Mouse (Mus musculus) liver, embryonic 11.5 days (tissue): ENCODE results near the gene Trmt2a. TPM values are rescaled to one million over a fixed set of nuclear protein-coding genes. Genes with fewer than 3 reads are reported as not detected.

Experiments
- ATAC-seq: fragments of 200-750 bp; cut with Nextera tagmentation; replicated peaks from 2 replicates; pipeline ENCODE4 v1.8.0; 2017; ENCODE audit warnings: moderate number of reproducible peaks, mild to moderate bottlenecking, moderate TSS enrichment, moderate library complexity; ENCODE audit not compliant: low FRiP score
- DNase-seq: peaks from one replicate; pipeline ENCODE4 v3.0.0-alpha.2; 2017; ENCODE audit warnings: low spot score
- H3K27ac ChIP-seq: fragments of 300-500 bp; sonication (generic); 2 replicates; pipeline ENCODE4 v1.5.1; 2014; ENCODE audit warnings: mild to moderate bottlenecking, low read depth, low read length, control low read depth
- H3K27me3 ChIP-seq: fragments of 300-500 bp; sonication (generic); replicated peaks from 2 replicates; pipeline ENCODE4 v1.6.1; 2014; ENCODE audit warnings: low read length, mixed read lengths; ENCODE audit not compliant: control insufficient read depth, insufficient read depth
- H3K36me3 ChIP-seq: fragments of 300-500 bp; sonication (generic); 2 replicates; pipeline ENCODE4 v1.6.1; 2014; ENCODE audit warnings: mild to moderate bottlenecking, low read length, moderate library complexity, mixed read lengths; ENCODE audit not compliant: control insufficient read depth, insufficient read depth
- H3K4me1 ChIP-seq: fragments of 300-500 bp; sonication (generic); replicated peaks from 2 replicates; pipeline ENCODE4 v1.6.1; 2014; ENCODE audit warnings: low read length, mixed read lengths; ENCODE audit not compliant: control insufficient read depth, insufficient read depth
- H3K4me2 ChIP-seq: fragments of 300-500 bp; sonication (generic); 2 replicates; pipeline ENCODE4 v1.6.1; 2014; ENCODE audit warnings: mild to moderate bottlenecking, control low read depth, moderate library complexity
- H3K4me3 ChIP-seq: fragments of 300-500 bp; sonication (generic); 2 replicates; pipeline ENCODE4 v1.5.1; 2014; ENCODE audit warnings: low read depth, low read length, control low read depth
- H3K9ac ChIP-seq: fragments of 300-500 bp; sonication (generic); 2 replicates; pipeline ENCODE4 v1.6.1; 2014; ENCODE audit warnings: low read depth, low read length, control low read depth
- H3K9me3 ChIP-seq: fragments of 300-500 bp; sonication (generic); 2 replicates; pipeline ENCODE4 v1.6.1; 2016; ENCODE audit warnings: low read length, inconsistent platforms, mixed read lengths; ENCODE audit not compliant: control insufficient read depth
- WGBS: fragments of 180-500 bp; shearing (Covaris S2); extraction: QIAGEN DNeasy Blood & Tissue Kit; methylation state at CpG from one replicate; pipeline ENCODE4 v1.1.7; 2014; 5-methylcytosine and 5-hydroxymethylcytosine counted together
- polyA plus RNA-seq: library from polyadenylated mRNA; unstranded; fragments of >200 nt; fragmentation: Nextera tagmentation; extraction: Ambion mirVana; gene quantifications from 2 replicates; pipeline ENCODE4 v1.2.1, GENCODE M21; 2014

The Trmt2a gene
- polyA plus RNA-seq, 1 experiment from 2014 or later, result 130 TPM

- Histone ChIP-seq H3K36me3 (peaks cover 5% of the 10 kb centered on the region; the same call in 1 of the 2 replicates), H3K9ac (no peak overlapping the region), H3K4me1 (peaks cover 2% of the 10 kb centered on the region; the same call in 1 of the 2 replicates), H3K4me2 (no peak overlapping the region), H3K27ac (no peak overlapping the region), H3K9me3 (no peaks in the 10 kb centered on the region), H3K27me3 (no peaks in the 10 kb centered on the region), H3K4me3 (no peak overlapping the region)
- no peak for DNase-seq
- no peak for ATAC-seq
- 86% methylated on average over 20 of the region's 20 CpGs for WGBS
Observed at GRCm38 (mm10) chr16:18227897-18228422, 20.5 kb upstream of the Trmt2a start.

GRCm38 (mm10) chr16:18228856-18229255, 19.6 kb upstream of the Trmt2a start:
- WGBS, result 89% methylated on average over 4 of the region's 4 CpGs
- Histone ChIP-seq H3K4me2 (no peak overlapping the region), H3K9me3 (no peaks in the 10 kb centered on the region), H3K4me3 (no peak overlapping the region), H3K9ac (no peak overlapping the region), H3K36me3 (peaks cover 5% of the 10 kb centered on the region; the same call in 1 of the 2 replicates), H3K4me1 (peaks cover 2% of the 10 kb centered on the region; the same call in 1 of the 2 replicates), H3K27ac (no peak overlapping the region), H3K27me3 (no peaks in the 10 kb centered on the region)
- DNase-seq (no peak), ATAC-seq (no peak)

GRCm38 (mm10) chr16:18229622-18230021, 18.9 kb upstream of the Trmt2a start:
- no peak overlapping the region for H3K4me3 ChIP-seq
- H3K27ac ChIP-seq, result no peak overlapping the region
- H3K9ac ChIP-seq, result no peak overlapping the region
- WGBS, result 84% methylated on average over 11 of the region's 11 CpGs
- H3K4me1 ChIP-seq, result peaks cover 7% of the 10 kb centered on the region; the same call in 1 of the 2 replicates
- H3K27me3 ChIP-seq, result 0 out of 2 replicates have a peak, but pooled peaks cover under 1% of the 10 kb centered on the region
- DNase-seq (no peak), ATAC-seq (no peak)
- no peaks in the 10 kb centered on the region; the same call in 1 of the 2 replicates for H3K36me3 ChIP-seq
- H3K9me3 ChIP-seq, result no peaks in the 10 kb centered on the region
- no peak overlapping the region for H3K4me2 ChIP-seq

- H3K27ac ChIP-seq, result no peak overlapping the region
- ATAC-seq (no peak), DNase-seq (no peak)
- H3K9ac ChIP-seq, result no peak overlapping the region
- H3K9me3 ChIP-seq, result no peaks in the 10 kb centered on the region
- peaks cover 6% of the 10 kb centered on the region; the same call in 1 of the 2 replicates for H3K27me3 ChIP-seq
- 91% methylated on average over 6 of the region's 6 CpGs for WGBS
- peaks cover 11% of the 10 kb centered on the region for H3K4me1 ChIP-seq
- no peak overlapping the region for H3K4me2 ChIP-seq
- H3K4me3 ChIP-seq, result no peak overlapping the region
- H3K36me3 ChIP-seq, result no peaks in the 10 kb centered on the region; the same call in 1 of the 2 replicates
Observed at GRCm38 (mm10) chr16:18230617-18231016, 17.9 kb upstream of the Trmt2a start.

- H3K4me1 ChIP-seq, result peaks cover 15% of the 10 kb centered on the region
- H3K9ac ChIP-seq, result no peak overlapping the region
- 77% methylated on average over 3 of the region's 3 CpGs for WGBS
- no peak for DNase-seq
- H3K36me3 ChIP-seq, result no peaks in the 10 kb centered on the region; the same call in 1 of the 2 replicates
- no peak overlapping the region for H3K27ac ChIP-seq
- H3K9me3 ChIP-seq, result no peaks in the 10 kb centered on the region
- ATAC-seq, result no peak
- H3K4me3 ChIP-seq, result no peak overlapping the region
- peaks cover 6% of the 10 kb centered on the region; the same call in 1 of the 2 replicates for H3K27me3 ChIP-seq
- H3K4me2 ChIP-seq, result no peak overlapping the region
Observed at GRCm38 (mm10) chr16:18231047-18231446, 17.4 kb upstream of the Trmt2a start.

GRCm38 (mm10) chr16:18231451-18231850, 17.0 kb upstream of the Trmt2a start:
- Histone ChIP-seq H3K4me2 (no peak overlapping the region), H3K27me3 (peaks cover 6% of the 10 kb centered on the region; the same call in 1 of the 2 replicates), H3K36me3 (no peaks in the 10 kb centered on the region; the same call in 1 of the 2 replicates), H3K9ac (no peak overlapping the region), H3K9me3 (no peaks in the 10 kb centered on the region), H3K4me1 (peaks cover 15% of the 10 kb centered on the region), H3K4me3 (no peak overlapping the region), H3K27ac (no peak overlapping the region)
- DNase-seq (no peak), ATAC-seq (no peak)
- 86% methylated on average over 4 of the region's 4 CpGs for WGBS

GRCm38 (mm10) chr16:18233451-18233850, 15.0 kb upstream of the Trmt2a start:
- no peak overlapping the region for H3K9ac ChIP-seq
- 30% methylated on average over 1 of the region's 1 CpGs for WGBS
- H3K9me3 ChIP-seq, result no peaks in the 10 kb centered on the region
- peaks cover 5% of the 10 kb centered on the region; the same call in 1 of the 2 replicates for H3K36me3 ChIP-seq
- no peak overlapping the region for H3K4me3 ChIP-seq
- peaks cover 6% of the 10 kb centered on the region; the same call in 1 of the 2 replicates for H3K27me3 ChIP-seq
- DNase-seq (no peak), ATAC-seq (no peak)
- H3K27ac ChIP-seq, result no peak overlapping the region
- H3K4me2 ChIP-seq, result no peak overlapping the region
- peaks cover 12% of the 10 kb centered on the region for H3K4me1 ChIP-seq

GRCm38 (mm10) chr16:18233919-18234670, 14.4 kb upstream of the Trmt2a start:
- H3K36me3 ChIP-seq, result peaks cover 10% of the 10 kb centered on the region
- H3K9ac ChIP-seq, result peak overlapping the region; percentile 72
- H3K9me3 ChIP-seq, result no peaks in the 10 kb centered on the region
- ATAC-seq (no peak), DNase-seq (peak; percentile 54)
- H3K4me3 ChIP-seq, result peak overlapping the region; percentile 79
- 23% methylated on average over 13 of the region's 13 CpGs for WGBS
- H3K27ac ChIP-seq, result no peak overlapping the region
- peaks cover 12% of the 10 kb centered on the region for H3K4me1 ChIP-seq
- peaks cover 6% of the 10 kb centered on the region; the same call in 1 of the 2 replicates for H3K27me3 ChIP-seq
- peak overlapping the region; percentile 88 for H3K4me2 ChIP-seq
